Mouse (Mus musculus) lung, adult 2 months (tissue): ENCODE results near the gene Cse1l. TPM values are rescaled to one million over a fixed set of nuclear protein-coding genes. Genes with fewer than 3 reads are reported as not detected.

ENCODE experiments used
- DNase-seq: peaks from one replicate; pipeline ENCODE4 v3.0.0; 2022
- H3K4me1 ChIP-seq: fragments of 200-500 bp; 2 replicates; pipeline ENCODE4 v1.6.1; 2011; ENCODE audit warnings: low read length; ENCODE audit not compliant: control insufficient read depth, insufficient read depth
- H3K4me3 ChIP-seq: fragments of 200-500 bp; replicated peaks from 2 replicates; pipeline ENCODE3; 2011; ENCODE audit warnings: low read depth, mild to moderate bottlenecking, control low read depth, low read length; ENCODE audit errors: extremely low read depth
- CTCF ChIP-seq: fragments of 200-500 bp; IDR thresholded peaks from 2 replicates; pipeline ENCODE4 v1.5.1; 2011; ENCODE audit warnings: mild to moderate bottlenecking, low read length, control low read depth; ENCODE audit not compliant: insufficient read depth
- POLR2A ChIP-seq: fragments of 200-500 bp; IDR thresholded peaks from 2 replicates; pipeline ENCODE4 v1.6.1; 2011; ENCODE audit warnings: low read depth, mild to moderate bottlenecking, control low read depth, low read length, borderline replicate concordance; ENCODE audit errors: extremely low read depth
- WGBS: fragments of 180-500 bp; shearing (Covaris S2); methylation state at CpG from one replicate; pipeline ENCODE4 v1.1.7; 2018; 5-methylcytosine and 5-hydroxymethylcytosine counted together
- polyA plus RNA-seq: library from polyadenylated mRNA; depleted of rRNA; stranded (reverse); fragments of >200 nt; gene quantifications from 2 replicates; pipeline ENCODE4 v1.2.3, GENCODE M21; 2012; rRNA removed

The Cse1l gene
- polyA plus RNA-seq, result 7.5 and 12.2 TPM in 2 replicates

GRCm38 (mm10) chr2:166905711-166906522 lies at the start of gene Cse1l:
Cse1l (plus strand) TSS chr2:166906040.
- Histone ChIP-seq H3K4me1 (no peaks in the 10 kb centered on the region), H3K4me3 (peak within 1 kb of the TSS; percentile 93)
- TF ChIP-seq CTCF (no peak), POLR2A (peak; percentile 75)
- peak; percentile 96 for DNase-seq
- WGBS, result under 1% methylated on average over 80 of the region's 80 CpGs

GRCm38 (mm10) chr2:166856366-166856765 lies 49.5 kb upstream of the Cse1l start:
- Histone ChIP-seq H3K4me1 (no peaks in the 10 kb centered on the region), H3K4me3 (no peak overlapping the region)
- 72% methylated on average over 6 of the region's 6 CpGs for WGBS
- DNase-seq, result no peak
- TF ChIP-seq POLR2A (no peak), CTCF (no peak)

GRCm38 (mm10) chr2:166857118-166857517 lies 48.7 kb upstream of the Cse1l start:
- no peak for TF ChIP-seq CTCF
- no peak for TF ChIP-seq POLR2A
- Histone ChIP-seq H3K4me1 (no peaks in the 10 kb centered on the region), H3K4me3 (no peak overlapping the region)
- DNase-seq, result no peak
- WGBS, result 92% methylated on average over 2 of the region's 2 CpGs

DNA sequence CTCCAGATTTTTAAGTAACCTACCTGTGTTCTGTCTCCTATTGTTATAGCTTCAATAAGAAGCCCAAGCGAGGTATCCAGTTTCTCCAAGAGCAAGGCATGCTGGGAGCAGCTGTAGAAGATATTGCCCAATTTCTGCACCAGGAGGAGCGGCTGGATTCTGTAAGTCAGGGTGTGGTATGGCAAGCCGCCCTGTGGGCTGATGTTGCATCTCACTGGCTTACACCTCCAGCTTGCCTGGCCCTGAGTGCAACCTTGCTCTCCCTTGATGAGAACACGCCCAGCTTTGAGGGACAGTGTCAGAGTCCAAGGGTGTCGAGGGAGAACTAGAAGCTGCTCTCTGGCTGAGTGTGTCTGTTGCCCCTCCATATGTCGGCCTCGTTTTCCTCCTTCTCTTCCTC lies 46.6 kb upstream of the Cse1l start:
- 76% methylated on average over 7 of the region's 7 CpGs for WGBS
- Histone ChIP-seq H3K4me3 (no peak overlapping the region), H3K4me1 (no peaks in the 10 kb centered on the region)
- no peak for DNase-seq
- no peak for TF ChIP-seq CTCF
- no peak for TF ChIP-seq POLR2A

DNA sequence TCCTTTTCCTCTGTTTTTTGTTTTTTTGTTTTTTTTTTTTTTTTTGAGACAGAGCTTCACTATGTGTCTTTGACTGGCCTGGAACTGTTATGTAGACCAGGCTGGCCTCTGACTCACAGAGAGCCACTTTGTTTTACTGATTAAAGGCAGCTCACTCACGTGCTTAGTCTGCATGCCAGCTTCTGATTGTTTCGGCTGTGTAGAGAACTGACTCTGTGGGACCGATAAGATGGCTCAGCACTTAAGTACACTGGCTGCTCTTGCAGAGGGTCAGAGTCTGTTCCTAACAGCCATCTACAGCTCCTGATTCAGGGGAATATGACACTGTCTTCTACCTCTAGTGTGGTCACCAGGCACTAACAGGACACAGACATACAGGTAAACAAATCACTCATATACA lies 43.3 kb upstream of the Cse1l start:
- no peak for DNase-seq
- WGBS, result 70% methylated on average over 3 of the region's 3 CpGs
- TF ChIP-seq POLR2A (no peak), CTCF (no peak)
- Histone ChIP-seq H3K4me3 (no peak overlapping the region), H3K4me1 (no peaks in the 10 kb centered on the region)

GRCm38 (mm10) chr2:166865476-166865875 lies 40.4 kb upstream of the Cse1l start:
- TF ChIP-seq POLR2A (no peak), CTCF (no peak)
- DNase-seq, result no peak
- Histone ChIP-seq H3K4me1 (no peaks in the 10 kb centered on the region), H3K4me3 (no peak overlapping the region)
- 83% methylated on average over 10 of the region's 10 CpGs for WGBS

DNA sequence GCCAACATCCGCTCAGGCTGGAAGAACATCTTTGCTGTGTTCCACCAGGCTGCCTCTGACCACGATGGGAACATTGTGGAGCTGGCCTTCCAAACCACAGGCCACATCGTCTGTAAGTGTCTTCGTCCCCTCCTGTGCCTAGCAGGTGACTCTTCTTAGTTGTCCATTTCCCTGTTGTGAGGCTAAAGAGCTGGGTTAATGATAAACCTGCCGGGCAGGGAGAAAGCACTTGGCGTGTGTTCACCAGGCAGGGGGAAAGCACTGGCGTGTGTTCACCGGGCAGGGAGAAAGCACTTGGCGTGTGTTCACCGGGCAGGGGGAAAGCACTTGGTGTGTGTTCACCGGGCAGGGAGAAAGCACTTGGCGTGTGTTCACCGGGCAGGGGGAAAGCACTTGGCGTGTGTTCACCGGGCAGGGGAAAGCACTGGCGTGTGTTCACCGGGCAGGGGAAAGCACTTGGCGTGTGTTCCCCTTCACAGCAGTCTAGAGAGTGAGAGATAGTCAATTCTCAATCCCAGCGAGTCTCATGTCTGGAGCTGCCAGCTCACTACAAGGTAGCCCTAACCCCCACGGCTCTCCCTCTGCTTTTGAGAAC lies 35.5 kb upstream of the Cse1l start:
- Histone ChIP-seq H3K4me3 (no peak overlapping the region), H3K4me1 (no peaks in the 10 kb centered on the region)
- TF ChIP-seq CTCF (no peak), POLR2A (no peak)
- WGBS, result 66% methylated on average over 20 of the region's 20 CpGs
- no peak for DNase-seq

GRCm38 (mm10) chr2:166870899-166871298 lies 34.9 kb upstream of the Cse1l start:
- WGBS, result 56% methylated on average over 10 of the region's 10 CpGs
- DNase-seq, result no peak
- TF ChIP-seq POLR2A, result no peak
- no peak for TF ChIP-seq CTCF
- H3K4me1 ChIP-seq, result no peaks in the 10 kb centered on the region
- H3K4me3 ChIP-seq, result no peak overlapping the region

GRCm38 (mm10) chr2:166874675-166875280 lies 31.1 kb upstream of the Cse1l start:
- TF ChIP-seq CTCF, result no peak
- no peak for TF ChIP-seq POLR2A
- H3K4me3 ChIP-seq, result no peak overlapping the region
- 71% methylated on average over 10 of the region's 10 CpGs for WGBS
- no peak for DNase-seq
- H3K4me1 ChIP-seq, result no peaks in the 10 kb centered on the region
